Mouse (Mus musculus): ENCODE measurements around the gene Gtpbp1. TPM values are rescaled to one million over a fixed set of nuclear protein-coding genes. Genes with fewer than 3 reads are reported as not detected.
A peak's percentile ranks its signal among the peaks of the same experiment; 100 is the strongest.

Gene Gtpbp1
- polyA plus RNA-seq, 2 experiments from 2014 or later: 21.2 to 24.9 TPM

DNA sequence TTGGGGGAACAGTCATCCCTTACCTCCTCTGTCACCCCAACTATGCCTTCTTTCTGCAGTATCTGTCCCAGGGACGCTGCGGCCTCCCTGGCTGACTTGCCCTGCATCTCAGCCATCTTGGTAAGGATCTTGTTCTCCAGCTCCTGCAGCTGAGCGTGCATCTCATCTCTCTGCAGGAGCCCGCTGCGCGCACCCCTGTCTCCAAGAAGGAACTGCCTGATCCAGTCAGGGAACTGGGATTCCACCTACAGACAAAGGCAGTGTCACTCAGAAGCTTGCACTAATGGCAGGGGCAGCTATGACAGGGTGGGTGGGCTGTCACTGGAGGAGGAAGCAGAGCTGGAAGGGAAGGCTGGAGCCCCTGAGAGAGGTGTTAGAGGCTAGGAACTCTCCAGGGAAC lies 37.2 kb downstream of the Gtpbp1 start:
- ATAC-seq: no peak

DNA sequence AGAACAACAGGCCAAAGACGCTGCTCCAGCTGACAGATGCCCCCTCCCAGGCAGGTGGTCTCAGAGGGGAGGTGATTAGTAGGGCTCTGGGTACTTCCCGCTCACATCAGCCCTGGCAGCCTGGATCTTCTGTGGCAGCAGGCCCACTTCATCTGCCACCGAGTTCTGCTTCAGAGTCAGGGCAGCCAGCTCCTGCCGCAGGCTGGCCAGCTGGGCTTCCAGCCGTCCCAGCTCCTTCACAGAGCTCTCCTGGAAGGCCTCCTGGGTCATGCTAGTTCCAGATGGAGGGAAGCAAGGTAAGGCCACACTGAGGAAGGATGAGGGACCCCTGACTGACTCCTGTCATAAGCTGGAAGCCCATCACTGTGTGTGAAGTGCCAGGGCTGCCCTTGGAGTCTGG lies 37.7 kb downstream of the Gtpbp1 start:
- ATAC-seq: no peak

DNA sequence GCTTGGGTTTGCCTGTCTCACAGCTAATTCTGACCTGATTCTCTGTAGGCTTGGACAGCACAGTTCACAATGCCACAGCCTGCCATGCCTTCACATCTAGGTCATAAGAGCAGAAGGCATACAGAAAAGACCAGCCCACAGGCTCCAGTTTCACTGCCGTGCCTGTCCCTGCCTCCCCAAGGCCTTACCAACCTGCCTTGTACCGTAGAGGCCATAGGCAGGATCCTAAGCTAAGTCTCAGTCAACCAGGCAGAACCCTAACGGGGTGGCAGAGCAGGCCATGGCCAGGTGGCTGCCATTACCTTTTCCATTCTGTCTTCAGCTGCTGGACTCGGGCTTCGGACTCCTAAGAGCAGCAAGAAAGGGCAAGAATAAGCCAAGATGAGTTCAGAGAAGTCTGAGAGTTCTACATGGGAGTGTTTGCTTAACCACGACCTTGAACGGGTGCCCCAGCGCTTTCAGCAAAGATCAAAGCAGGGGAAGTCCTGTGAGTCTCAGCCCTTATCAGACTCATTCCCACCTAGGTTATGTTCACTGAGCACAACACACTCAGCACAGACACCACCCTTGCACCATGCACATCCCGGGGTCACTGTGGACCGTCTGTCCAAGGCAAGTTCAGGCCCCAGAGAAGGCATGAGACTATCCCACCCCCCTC lies 38.2 kb downstream of the Gtpbp1 start:
- peak; percentile 91 for ATAC-seq

DNA sequence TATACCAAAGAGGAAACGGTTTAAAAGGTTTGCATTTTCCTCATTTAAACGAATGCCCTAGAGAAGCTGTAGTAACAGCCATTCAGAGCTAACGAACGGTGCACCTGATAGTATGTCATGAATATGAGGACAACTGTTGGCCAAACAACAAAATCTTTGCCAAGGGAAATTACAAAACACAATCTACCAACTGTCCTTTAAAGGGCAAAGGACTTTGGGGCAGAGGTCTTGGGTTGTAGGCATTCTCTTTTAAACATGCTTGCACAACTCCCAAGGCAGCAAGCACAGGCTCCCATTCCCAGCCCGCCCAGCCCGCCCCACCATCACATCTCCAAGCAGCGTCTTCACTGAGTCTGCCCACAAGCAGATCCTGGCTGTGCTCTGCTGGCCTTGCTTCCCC lies 40.9 kb downstream of the Gtpbp1 start:
- ATAC-seq: no peak

DNA sequence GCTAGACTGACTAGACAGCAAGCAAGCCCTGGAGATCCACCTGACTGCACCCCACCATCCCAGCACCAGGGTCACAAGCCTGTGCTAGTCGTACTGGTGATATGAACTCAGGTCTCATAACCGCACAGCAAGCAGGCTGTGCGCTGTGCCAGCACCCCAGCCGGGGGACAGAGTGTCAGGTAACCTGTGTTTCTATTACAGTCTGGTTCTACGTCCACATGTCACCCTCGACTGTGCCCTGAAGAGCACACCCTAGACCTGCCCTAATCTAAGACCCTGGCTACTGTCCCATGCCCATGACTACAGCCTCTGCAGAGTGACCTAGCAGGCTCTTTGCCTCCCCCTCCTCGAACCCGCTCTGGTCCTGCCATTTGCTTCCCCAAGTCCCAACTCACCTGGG lies 42.5 kb downstream of the Gtpbp1 start:
- no peak for ATAC-seq

DNA sequence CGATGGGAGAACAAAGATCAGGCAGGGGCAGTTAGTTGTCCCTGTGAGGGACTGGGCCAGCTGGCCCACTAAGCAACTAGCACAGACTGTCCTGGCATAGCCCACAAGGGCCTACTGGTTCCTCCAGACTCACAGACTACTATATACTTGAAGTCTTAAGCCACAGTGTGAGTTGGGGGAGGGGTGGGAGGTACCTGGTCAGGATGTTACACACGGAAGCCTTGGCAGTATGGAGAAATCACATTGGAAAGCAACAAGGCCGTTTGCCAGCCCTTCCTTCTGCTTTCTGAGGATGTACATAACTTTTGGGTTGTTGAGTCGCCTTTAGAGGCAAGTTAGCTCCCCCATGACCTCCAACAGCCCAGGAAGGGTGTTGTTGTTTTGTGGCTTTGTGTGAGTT lies 43.0 kb downstream of the Gtpbp1 start:
- no peak for ATAC-seq

DNA sequence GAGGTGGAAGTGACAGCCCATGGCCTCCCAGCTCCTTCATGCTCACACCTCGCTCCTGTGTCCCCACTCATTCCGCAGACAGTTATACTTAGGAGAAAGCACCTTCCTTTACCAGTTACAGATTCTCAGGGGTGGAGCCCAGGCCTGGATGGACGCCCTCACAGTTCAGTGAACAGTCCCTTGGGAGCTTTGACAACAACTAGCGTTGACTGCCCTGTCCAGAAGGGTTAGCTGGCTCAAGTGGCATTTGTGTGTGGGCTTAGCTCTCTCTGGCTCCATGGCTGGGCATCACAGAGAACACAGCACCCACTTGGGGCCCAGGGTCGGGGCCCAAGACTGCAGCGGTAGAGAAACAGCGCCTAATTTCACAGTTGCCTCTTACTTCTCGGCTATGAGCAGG lies 43.7 kb downstream of the Gtpbp1 start:
- no peak for ATAC-seq

DNA sequence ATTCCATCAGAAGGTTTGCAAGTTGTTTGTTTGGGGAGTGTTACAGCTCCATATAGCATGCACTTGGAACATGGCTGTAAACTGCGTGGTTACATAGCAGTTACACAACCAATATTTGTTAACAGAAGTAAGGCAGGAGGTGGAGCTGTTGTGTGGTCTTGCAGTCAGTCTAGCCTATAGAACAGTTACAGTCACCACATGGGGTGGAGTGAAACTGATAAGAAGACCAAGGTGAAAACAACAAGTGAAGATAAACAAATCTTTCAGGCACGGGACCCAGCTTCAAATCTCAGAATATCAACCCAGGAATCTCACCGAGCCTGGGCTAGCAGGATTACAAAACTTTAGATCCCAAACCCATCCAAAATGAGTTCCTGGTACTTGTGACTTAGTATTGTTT lies 50.1 kb downstream of the Gtpbp1 start:
- peak; percentile 15 for ATAC-seq

DNA sequence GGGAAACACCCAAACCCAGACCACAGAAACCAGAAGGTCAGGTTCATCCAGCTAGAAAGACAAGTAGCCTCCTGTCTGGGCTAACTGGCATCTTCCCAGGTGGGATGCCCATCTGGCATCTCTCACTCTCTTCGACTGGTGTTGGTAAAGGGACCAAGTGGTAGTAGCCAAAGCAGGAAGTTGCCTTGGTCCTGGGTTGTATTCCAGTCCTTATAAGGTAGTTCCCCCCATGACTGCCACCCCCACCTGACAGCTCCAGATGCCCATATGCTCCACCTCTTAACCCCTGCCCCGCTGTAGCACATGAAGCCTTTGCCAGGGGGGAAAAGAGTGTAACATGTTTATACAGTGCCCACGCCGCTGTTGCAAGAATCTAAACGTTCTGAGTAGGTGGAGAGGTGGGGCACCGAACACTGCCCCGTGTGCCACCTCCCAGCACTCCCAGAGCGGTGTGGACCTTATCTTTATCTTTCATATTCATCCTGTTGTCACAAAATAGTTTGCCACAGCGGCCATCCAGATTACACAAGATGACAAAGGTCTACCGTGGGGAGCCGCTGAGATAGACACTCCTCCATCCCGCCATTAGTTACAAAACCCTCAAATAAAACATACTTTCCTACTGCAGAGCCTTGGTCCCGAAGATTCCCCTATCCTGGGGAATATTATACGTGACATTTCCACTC lies 50.7 kb downstream of the Gtpbp1 start:
- peak; percentile 62 for ATAC-seq

DNA sequence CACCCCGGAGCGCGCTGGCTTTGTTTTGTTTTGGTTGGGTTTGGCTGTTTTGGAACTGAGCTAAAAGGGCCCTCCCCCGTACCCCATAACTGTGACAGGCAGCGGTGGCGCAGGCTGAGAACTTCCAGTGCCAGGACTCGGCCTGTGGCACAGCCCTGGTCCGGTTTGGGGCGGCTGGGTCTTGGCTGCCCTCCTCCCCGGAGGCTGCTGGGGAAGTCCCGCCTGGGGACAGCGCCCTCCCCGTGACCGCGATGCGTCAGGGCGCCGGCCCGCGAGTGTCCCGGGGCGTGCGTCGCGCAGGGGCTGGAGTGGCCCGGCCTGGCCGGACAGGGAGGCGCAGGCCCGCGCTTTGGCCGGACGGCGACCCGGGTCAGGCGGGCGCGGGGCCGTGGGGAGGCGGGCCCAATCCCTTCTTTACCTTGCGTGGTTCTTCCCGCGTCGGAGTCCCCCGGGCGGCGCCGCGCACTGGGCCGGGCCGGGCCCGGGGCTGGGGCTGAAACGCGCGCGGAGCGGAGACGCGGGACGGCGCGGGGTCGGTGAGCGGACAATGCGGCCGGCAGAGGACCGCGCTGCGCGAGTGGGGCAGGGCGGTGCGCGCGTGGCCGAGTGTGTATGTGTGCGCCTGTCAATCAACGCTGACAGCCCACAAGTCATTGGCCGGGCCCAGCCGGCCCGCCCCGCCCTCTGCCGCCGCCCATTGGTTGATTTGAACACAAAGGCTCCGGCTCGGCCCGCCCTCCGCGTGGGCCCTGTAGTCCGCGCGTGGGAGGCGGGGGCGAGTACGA lies 51.5 kb downstream of the Gtpbp1 start, which contains the start of gene Sun2:
Sun2 (minus strand) TSS at position 616 of the 785 bp plus-strand sequence.
- peak; percentile 41 for ATAC-seq

DNA sequence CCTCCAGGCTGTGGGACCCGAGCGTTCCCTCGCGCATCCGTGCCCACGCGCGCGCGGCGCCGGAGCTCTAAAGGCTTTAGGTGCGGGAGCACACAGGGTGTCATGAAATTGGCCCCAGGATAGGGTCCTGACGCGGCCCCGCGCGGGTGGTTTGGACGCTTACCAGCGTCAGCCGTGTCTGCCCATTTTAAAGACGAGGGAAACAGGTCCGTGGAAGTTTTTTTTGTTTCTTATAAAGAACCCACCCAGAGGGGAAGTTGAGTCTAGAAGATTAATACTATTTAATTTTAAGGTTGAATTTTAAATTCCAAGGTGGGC lies 52.0 kb downstream of the Gtpbp1 start:
- ATAC-seq: no peak

DNA sequence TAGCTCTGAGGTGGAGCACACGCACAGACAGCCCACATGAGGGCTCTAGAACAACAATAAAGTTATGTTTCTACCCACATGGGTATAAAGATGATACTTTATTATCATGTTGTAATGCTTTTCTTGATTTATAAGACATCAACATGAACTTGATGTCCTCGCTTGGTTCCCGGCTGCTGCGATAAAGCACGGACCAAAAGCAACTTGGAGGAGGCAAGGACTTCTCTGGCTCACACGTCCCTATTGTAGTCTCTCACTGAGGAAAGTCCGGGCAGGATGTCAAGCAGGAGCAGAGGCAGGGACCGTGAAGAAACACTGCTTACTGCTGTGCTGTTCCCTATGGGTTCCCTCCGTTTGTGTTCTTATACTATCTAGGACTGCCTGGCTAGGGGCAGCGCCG lies 53.4 kb downstream of the Gtpbp1 start:
- ATAC-seq: no peak

DNA sequence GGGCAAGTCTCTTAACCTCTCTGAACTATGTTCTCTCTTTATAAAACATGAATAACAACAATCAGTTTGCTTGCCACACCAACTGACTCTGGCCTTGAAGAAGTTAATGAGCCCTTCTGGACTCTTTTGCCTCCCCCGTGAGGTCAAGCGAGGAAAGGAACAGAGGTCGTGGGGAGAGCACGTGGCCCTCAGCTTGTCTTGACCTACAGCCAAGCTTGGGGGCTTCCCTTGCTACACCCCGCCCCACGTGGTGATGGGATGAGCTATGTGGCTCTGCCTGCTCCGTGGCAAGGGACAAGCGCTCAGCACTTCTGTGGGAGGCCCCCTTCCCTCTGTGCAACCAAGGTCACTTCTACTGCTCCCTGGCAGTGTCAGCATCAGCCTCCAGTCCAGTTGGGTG lies 54.1 kb downstream of the Gtpbp1 start:
- ATAC-seq: no peak

DNA sequence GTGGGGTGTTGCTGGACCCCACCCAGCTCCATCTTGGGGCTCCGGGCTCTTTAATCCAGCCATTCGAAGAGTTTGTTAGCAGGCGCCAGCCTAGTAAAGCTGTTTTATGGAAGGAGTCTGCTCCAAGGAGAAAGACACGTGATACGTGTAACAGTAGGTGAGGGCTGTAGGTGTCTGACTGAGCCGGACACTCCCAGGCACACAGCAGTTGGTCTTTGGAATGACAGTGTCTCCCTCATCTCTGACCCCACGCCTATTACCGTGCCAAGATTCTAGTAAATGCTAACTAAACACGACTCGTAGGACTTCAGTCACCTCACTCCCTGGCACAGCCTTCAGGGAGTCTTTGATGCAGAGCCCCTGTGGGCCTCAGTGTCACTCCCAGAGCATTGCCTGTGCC lies 54.7 kb downstream of the Gtpbp1 start:
- ATAC-seq: no peak

DNA sequence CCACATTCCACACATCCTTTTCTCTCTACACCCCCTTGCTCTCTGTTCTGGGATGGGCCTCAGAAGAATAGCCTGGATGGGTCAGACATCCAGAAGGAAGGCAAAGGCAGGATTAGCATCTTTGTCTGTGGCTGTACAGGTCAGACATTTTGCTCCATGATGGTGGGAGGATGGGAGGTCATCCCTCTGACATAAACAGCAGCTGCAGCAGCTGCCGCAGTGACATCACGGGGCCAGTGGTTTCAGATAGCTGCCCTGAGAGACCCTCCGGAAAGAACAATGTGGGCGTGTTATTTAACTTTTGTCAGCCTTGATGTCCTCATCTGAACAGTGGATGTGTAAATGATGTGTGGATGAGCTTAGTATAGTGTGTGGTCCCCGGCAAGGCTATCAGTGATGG lies 55.2 kb downstream of the Gtpbp1 start:
- no peak for ATAC-seq

DNA sequence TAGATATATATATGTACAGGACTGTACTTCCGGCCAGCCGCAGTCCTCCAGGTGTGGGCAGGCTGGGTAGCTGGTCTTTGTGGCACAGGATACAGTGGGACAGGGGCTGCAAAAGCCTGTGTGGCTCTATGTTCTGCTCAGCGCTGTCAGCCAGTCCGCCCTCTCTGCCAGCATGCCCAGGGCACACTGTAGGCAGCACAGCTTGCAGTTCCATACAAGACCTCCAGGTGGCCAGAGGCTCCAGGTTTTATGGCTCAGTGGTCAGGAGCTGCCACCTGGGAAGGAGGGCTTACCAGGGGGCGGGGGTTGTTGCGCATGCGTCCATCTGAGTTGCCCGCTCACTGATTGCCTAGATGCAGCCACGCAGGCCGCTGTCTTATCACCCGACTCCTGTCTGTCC lies 57.4 kb downstream of the Gtpbp1 start:
- no peak for ATAC-seq

DNA sequence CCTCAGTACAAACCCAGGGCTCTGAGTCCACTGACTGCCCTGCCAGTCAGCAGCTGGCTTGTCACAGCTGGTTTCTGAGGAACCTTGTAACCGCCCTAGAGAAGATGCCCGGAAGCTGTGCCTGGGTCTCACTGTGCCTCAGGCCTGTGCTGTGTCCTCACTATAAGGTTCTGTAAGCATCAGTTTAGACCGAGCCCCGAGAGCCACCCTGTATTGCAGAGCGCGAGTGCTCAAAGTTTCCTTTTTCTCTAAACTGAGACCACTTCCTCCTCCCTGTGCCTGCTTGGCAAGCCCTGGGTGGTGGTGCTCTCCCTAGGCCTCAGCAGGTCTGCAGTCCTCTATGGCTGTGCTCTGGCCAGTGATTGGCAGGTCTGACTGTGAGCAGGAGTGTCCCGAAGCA lies 58.5 kb downstream of the Gtpbp1 start:
- ATAC-seq: no peak

DNA sequence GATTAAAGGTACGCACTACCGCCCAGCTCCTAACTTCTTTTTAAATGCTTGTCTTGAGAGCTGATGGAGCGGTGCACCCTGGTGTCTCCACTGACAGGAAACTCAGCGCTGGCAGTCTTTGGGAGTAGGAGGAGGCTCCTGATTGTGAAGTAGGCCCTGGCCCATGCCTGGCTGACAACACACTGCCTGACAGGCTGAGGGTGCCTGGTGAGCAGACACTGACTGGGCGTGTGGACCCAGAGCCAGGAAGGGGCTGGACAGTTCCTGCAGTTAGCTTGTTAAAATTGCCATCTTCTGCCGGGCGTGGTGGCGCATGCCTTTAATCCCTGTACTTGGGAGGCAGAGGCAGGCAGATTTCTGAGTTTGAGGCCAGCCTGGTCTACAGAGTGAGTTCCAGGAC lies 59.6 kb downstream of the Gtpbp1 start:
- no peak for ATAC-seq

DNA sequence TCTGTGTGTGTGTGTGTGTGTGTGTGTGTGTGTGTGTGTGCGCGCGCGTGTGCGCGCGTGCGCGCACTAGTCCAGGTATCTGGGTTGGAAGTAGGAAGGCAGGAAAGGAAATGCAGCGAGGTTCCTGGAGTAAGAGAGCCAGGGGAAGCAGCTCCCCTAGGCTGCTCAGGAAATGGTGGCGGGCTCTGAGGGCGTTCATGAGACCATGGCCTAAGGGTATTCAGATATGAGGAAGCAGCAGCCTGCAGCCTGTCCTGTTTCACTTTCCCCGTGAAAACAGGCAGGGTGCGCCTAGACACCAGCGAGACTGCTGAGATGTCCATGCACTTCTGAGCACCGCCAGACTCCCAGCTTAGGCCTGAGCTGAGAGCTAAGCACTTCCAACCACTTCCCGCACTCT lies 61.1 kb downstream of the Gtpbp1 start:
- ATAC-seq: no peak

DNA sequence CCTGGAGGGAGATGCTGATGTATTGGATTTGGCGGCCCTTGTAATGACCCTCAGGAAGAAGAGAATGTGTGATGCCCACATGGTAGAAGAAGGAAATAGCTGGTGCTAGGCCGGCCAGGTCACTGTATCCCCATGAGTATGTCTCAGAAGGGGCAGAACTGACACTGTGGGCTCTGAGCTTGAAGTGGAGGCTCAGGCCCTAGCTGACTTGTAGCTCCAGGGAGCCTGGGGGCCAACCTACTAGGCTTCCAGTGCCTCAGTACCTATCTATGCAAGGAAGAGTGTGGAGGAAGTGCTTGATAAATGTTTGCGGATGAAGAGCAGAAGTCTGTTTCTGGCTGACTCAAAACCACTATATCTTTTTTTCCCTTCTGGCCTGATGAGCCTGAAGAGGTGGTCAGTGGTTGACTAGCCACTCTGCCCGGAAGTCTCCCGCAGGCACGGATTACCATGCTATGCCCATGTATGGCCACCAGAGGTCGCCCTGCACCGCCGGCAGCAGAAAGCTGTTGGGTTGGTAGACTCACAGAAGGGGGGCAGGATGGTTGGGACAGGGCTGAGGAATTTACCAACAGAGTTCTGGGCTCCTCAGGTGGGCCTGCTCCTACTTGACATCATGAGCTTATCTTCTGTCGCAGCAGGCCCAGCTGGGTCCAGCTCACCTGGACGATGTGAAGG lies 62.2 kb downstream of the Gtpbp1 start:
- ATAC-seq: peak; percentile 43

DNA sequence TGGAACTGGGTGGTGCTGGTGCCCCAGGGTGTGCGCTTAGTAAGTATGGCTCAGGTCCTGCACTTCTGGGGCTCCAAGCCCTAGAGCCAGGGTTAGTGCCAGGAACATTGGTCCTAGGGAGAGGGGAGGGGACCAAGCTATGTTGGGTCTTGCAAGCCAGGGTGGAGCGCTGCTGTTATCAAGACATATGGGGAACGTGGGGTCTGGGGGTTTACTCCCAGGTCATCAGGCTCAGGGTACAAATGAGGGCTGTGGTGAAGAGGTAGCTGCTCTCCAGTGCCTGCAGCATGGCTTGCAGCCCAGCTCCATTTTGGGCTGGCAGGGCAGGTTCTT lies 62.7 kb downstream of the Gtpbp1 start:
- no peak for ATAC-seq

DNA sequence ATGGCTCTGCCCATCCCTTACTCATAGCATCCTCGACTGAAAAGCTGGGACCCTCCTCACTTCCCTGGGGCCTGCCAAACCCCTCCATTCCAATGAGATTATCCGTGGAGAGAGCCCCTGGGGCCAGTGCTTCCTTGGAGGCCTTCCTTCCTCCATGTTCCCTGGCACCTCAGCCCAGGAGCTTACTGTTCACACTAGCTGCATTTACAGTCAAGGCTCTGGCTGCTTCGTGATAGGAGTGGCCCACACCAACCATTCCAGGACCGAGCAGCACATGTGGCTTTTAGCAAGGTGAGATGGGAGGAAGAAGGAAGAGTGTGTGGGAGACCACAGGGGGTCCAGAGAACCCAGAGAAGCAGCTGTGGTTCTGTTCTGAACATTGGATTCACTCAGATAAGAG lies 63.2 kb downstream of the Gtpbp1 start:
- no peak for ATAC-seq

DNA sequence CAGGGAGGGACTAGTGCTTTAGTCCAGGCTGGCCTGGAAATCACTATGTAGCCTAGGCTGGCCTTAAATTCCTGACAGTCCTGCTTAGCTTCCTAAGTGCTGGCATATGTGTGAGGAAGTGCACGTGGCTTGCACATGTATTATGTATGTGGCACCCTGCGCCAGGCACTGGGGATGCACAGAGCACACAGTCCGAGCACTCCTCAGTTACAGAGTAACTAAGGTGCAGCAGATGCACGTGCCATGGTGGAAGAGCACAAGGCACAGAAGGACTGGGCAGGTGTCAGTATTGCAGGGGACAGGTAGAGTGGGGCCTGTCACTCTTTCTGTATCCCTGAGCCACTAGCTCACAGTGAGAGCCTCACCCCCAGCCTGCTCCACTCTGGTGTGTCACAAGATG lies 64.5 kb downstream of the Gtpbp1 start:
- ATAC-seq: no peak
